Mouse (Mus musculus) midbrain, embryonic 11.5 days (tissue): ENCODE measurements around the gene Rbm48. TPM values are rescaled to one million over a fixed set of nuclear protein-coding genes. Genes with fewer than 3 reads are reported as not detected.
"Not testable (repeated sequence)": the region's sequence is repeated elsewhere in the genome, so short reads cannot be mapped to it uniquely, and the experiment has no call there.

Experiments
- ATAC-seq: fragments of 200-750 bp; cut with Nextera tagmentation; 2 replicates; pipeline ENCODE4 v1.8.0; 2017; ENCODE audit warnings: moderate TSS enrichment, moderate library complexity; ENCODE audit not compliant: low FRiP score
- DNase-seq: peaks from one replicate; pipeline ENCODE4 v3.0.0; 2015; ENCODE audit warnings: low spot score; ENCODE audit errors: missing footprints
- H3K27ac ChIP-seq: fragments of 300-500 bp; sonication (generic); 2 replicates; pipeline ENCODE4 v1.5.1; 2014; ENCODE audit warnings: low read depth, low read length
- H3K27me3 ChIP-seq: fragments of 300-500 bp; sonication (generic); 2 replicates; pipeline ENCODE4 v1.6.1; 2014; ENCODE audit warnings: mild to moderate bottlenecking, low read length, moderate library complexity, mixed read lengths; ENCODE audit not compliant: control insufficient read depth, insufficient read depth
- H3K36me3 ChIP-seq: fragments of 300-500 bp; sonication (generic); 2 replicates; pipeline ENCODE4 v1.6.1; 2014; ENCODE audit warnings: mild to moderate bottlenecking, low read length, moderate library complexity, mixed read lengths; ENCODE audit not compliant: control insufficient read depth, insufficient read depth
- H3K4me1 ChIP-seq: fragments of 300-500 bp; sonication (generic); 2 replicates; pipeline ENCODE4 v1.6.1; 2014; ENCODE audit warnings: low read length; ENCODE audit not compliant: control insufficient read depth, insufficient read depth
- H3K4me2 ChIP-seq: fragments of 300-500 bp; sonication (generic); 2 replicates; pipeline ENCODE4 v1.6.1; 2014; ENCODE audit warnings: mild to moderate bottlenecking, moderate library complexity
- H3K4me3 ChIP-seq: fragments of 300-500 bp; sonication (generic); 2 replicates; pipeline ENCODE4 v1.5.1; 2014; ENCODE audit warnings: low read depth, low read length
- H3K9ac ChIP-seq: fragments of 300-500 bp; sonication (generic); 2 replicates; pipeline ENCODE4 v1.6.1; 2014; ENCODE audit warnings: low read length
- H3K9me3 ChIP-seq: fragments of 300-500 bp; sonication (generic); 2 replicates; pipeline ENCODE4 v1.6.1; 2016; ENCODE audit warnings: low read length; ENCODE audit not compliant: control insufficient read depth
- WGBS: fragments of 180-500 bp; shearing (Covaris S2); extraction: QIAGEN DNeasy Blood & Tissue Kit; methylation state at CpG from one replicate; pipeline ENCODE4 v1.1.7; 2014; 5-methylcytosine and 5-hydroxymethylcytosine counted together
- polyA plus RNA-seq: library from polyadenylated mRNA; unstranded; fragments of >200 nt; fragmentation: Nextera tagmentation; extraction: Ambion mirVana; gene quantifications from 2 replicates; pipeline ENCODE4 v1.2.1, GENCODE M21; 2014

Gene Rbm48
- polyA plus RNA-seq, 1 experiment from 2014 or later = 13.8 TPM

DNA sequence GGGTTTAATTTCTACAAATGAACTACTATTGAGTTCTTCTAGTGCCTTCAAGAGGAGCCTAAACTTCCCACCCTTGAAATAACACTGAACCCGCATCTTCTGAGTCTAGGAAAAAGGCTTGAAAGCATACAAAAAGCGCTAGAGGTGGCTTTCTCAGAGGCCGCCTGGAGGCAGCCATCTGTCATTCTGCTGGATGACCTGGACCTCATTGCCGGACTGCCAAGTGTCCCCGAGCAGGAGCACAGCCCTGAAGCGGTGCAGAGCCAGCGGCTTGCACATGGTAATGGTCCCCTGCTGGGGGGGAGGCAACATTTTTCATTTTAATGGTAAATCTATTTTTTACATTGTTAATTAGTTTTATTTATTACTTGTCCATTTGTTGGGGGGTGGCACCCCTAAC lies 24.1 kb upstream of the Rbm48 start:
- Histone ChIP-seq H3K9ac (no peak overlapping the region), H3K27me3 (no peaks in the 10 kb centered on the region), H3K36me3 (peaks cover 9% of the 10 kb centered on the region), H3K4me2 (no peak overlapping the region), H3K27ac (no peak overlapping the region), H3K4me1 (no peaks in the 10 kb centered on the region), H3K4me3 (no peak overlapping the region), H3K9me3 (no peaks in the 10 kb centered on the region)
- 91% methylated on average over 7 of the region's 7 CpGs for WGBS
- no peak for DNase-seq
- no peak for ATAC-seq

- not testable (repeated sequence) for H3K4me3 ChIP-seq, H3K27me3 ChIP-seq, H3K4me2 ChIP-seq, H3K9ac ChIP-seq, ATAC-seq, DNase-seq, H3K36me3 ChIP-seq, H3K27ac ChIP-seq, H3K9me3 ChIP-seq, H3K4me1 ChIP-seq
- WGBS = 93% methylated on average over 2 of the region's 2 CpGs
These were observed 15.4 kb upstream of the Rbm48 start for GRCm38 (mm10) chr5:3611835-3612234.

- 95% methylated on average over 7 of the region's 7 CpGs for WGBS
- ATAC-seq = no peak
- H3K4me2 ChIP-seq = no peak overlapping the region
These were observed 12.9 kb upstream of the Rbm48 start for GRCm38 (mm10) chr5:3609241-3609640.

GRCm38 (mm10) chr5:3607114-3607513 lies 10.7 kb upstream of the Rbm48 start:
- 97% methylated on average over 9 of the region's 9 CpGs for WGBS
- DNase-seq = no peak
- no peaks in the 10 kb centered on the region for H3K9me3 ChIP-seq
- no peak overlapping the region for H3K9ac ChIP-seq
- no peak for ATAC-seq
- no peak overlapping the region for H3K4me3 ChIP-seq
- H3K4me1 ChIP-seq = no peaks in the 10 kb centered on the region
- H3K4me2 ChIP-seq = no peak overlapping the region
- H3K27me3 ChIP-seq = no peaks in the 10 kb centered on the region
- H3K36me3 ChIP-seq = no peaks in the 10 kb centered on the region
- no peak overlapping the region for H3K27ac ChIP-seq

More at GRCm38 (mm10) chr5:3609241-3609640, 12.9 kb upstream of the Rbm48 start:
- no peaks in the 10 kb centered on the region for H3K4me1 ChIP-seq
- DNase-seq = no peak
- H3K4me3 ChIP-seq = no peak overlapping the region
- no peaks in the 10 kb centered on the region for H3K36me3 ChIP-seq
- no peaks in the 10 kb centered on the region for H3K27me3 ChIP-seq
- H3K9ac ChIP-seq = no peak overlapping the region
- H3K9me3 ChIP-seq = no peaks in the 10 kb centered on the region
- no peak overlapping the region for H3K27ac ChIP-seq

GRCm38 (mm10) chr5:3600790-3601189 lies 4.4 kb upstream of the Rbm48 start:
- H3K4me3 ChIP-seq = no peak overlapping the region
- DNase-seq = no peak
- no peak overlapping the region for H3K27ac ChIP-seq
- no peak overlapping the region for H3K4me2 ChIP-seq
- no peak overlapping the region for H3K9ac ChIP-seq
- WGBS = 91% methylated on average over 3 of the region's 3 CpGs
- peaks cover 3% of the 10 kb centered on the region for H3K4me1 ChIP-seq
- H3K27me3 ChIP-seq = no peaks in the 10 kb centered on the region
- H3K36me3 ChIP-seq = no peaks in the 10 kb centered on the region
- no peak for ATAC-seq
- H3K9me3 ChIP-seq = no peaks in the 10 kb centered on the region

GRCm38 (mm10) chr5:3600298-3600697 lies 3.9 kb upstream of the Rbm48 start:
- H3K4me1 ChIP-seq = peaks cover 5% of the 10 kb centered on the region
- no peak overlapping the region for H3K4me2 ChIP-seq
- no peak for DNase-seq
- ATAC-seq = no peak
- H3K9me3 ChIP-seq = no peaks in the 10 kb centered on the region
- no peak overlapping the region for H3K9ac ChIP-seq
- no peaks in the 10 kb centered on the region for H3K27me3 ChIP-seq
- H3K36me3 ChIP-seq = no peaks in the 10 kb centered on the region
- WGBS = 74% methylated on average over 1 of the region's 1 CpGs
- H3K27ac ChIP-seq = no peak overlapping the region
- H3K4me3 ChIP-seq = no peak overlapping the region

GRCm38 (mm10) chr5:3598766-3599165 lies 2.4 kb upstream of the Rbm48 start:
- WGBS = 91% methylated on average over 5 of the region's 5 CpGs
- Histone ChIP-seq H3K9me3 (no peaks in the 10 kb centered on the region), H3K4me3 (no peak overlapping the region), H3K27ac (no peak overlapping the region), H3K27me3 (no peaks in the 10 kb centered on the region), H3K4me2 (no peak overlapping the region), H3K9ac (no peak overlapping the region), H3K36me3 (no peaks in the 10 kb centered on the region), H3K4me1 (peaks cover 11% of the 10 kb centered on the region)
- ATAC-seq (no peak), DNase-seq (no peak)

DNA sequence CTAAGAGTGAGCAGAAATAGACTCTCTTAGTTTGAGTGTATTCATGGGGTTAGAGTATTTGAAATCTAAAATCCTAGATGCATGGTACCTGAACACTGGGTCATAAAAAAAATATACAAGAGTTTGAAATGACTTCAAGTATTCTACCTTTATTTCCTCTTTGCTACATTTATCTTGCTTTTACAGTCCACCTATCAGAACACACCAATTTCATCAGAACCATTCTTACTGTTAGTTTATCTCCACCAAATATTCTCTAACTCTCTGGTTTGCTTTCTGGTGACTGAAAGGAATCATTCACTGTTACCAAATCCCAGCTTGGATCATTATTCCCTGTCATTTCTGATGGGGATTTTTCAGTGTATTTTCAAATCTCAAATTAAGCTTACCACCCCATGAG lies 786 bp upstream of the Rbm48 start:
- Histone ChIP-seq H3K36me3 (no peaks in the 10 kb centered on the region), H3K4me3 (peak overlapping the region; percentile 83; the same call in 1 of the 2 replicates), H3K4me1 (peaks cover 11% of the 10 kb centered on the region), H3K27ac (no peak overlapping the region), H3K9ac (no peak overlapping the region), H3K4me2 (peak overlapping the region; percentile 74), H3K9me3 (no peaks in the 10 kb centered on the region), H3K27me3 (no peaks in the 10 kb centered on the region)
- DNase-seq (no peak), ATAC-seq (no peak)

- Histone ChIP-seq H3K4me3 (peak within 1 kb of the TSS; percentile 83), H3K9me3 (no peaks in the 10 kb centered on the region), H3K36me3 (no peaks in the 10 kb centered on the region), H3K9ac (peak within 1 kb of the TSS; percentile 77), H3K27ac (no peak within 1 kb of the TSS), H3K4me1 (peaks cover 11% of the 10 kb centered on the region), H3K27me3 (no peaks in the 10 kb centered on the region), H3K4me2 (peak within 1 kb of the TSS; percentile 74)
- peak; percentile 98 for ATAC-seq
- WGBS = under 1% methylated on average over 50 of the region's 50 CpGs
- peak; percentile 98 for DNase-seq
These were observed 539 bp downstream of the Rbm48 start, which contains the start of gene Pex1 for GRCm38 (mm10) chr5:3595693-3596398. TSS of gene Pex1 (plus strand) at chr5:3596066.
